Mouse (Mus musculus) embryonic fibroblast, embryonic 13.5 days (primary cell): ENCODE measurements at regions not wholly inside any gene's neighbourhood (a gene's known extent, or its start where the extent isn't known, plus 50 kb on each side); places are given as distances from the start of the nearest gene placed in this dataset.

Source experiments
- CTCF ChIP-seq: IDR thresholded peaks from 2 replicates; pipeline ENCODE4 v1.5.1; 2011; ENCODE audit warnings: mild to moderate bottlenecking, control low read depth, low read length, moderate library complexity, borderline replicate concordance; ENCODE audit not compliant: insufficient read depth
- POLR2A ChIP-seq: IDR thresholded peaks from 2 replicates; pipeline ENCODE4 v1.6.1; 2011; ENCODE audit warnings: low read depth, mild to moderate bottlenecking, control low read depth, low read length, moderate library complexity

GRCm38 (mm10) chr14:76717081-76717480 is 160.4 kb upstream of the Serp2 start:
- no peak for TF ChIP-seq POLR2A
- no peak for TF ChIP-seq CTCF
